Mouse (Mus musculus) stomach, embryonic 16.5 days (tissue): Measurements from ENCODE around the gene Exosc1. TPM values are rescaled to one million over a fixed set of nuclear protein-coding genes. Genes with fewer than 3 reads are reported as not detected.

Experiments
- ATAC-seq: fragments of 200-750 bp; cut with Nextera tagmentation; 2 replicates; pipeline ENCODE4 v1.8.0; 2017; ENCODE audit warnings: moderate number of reproducible peaks, moderate TSS enrichment; ENCODE audit not compliant: insufficient read depth, low FRiP score
- H3K27ac ChIP-seq: fragments of 300-500 bp; sonication (generic); 2 replicates; pipeline ENCODE4 v1.5.1; 2014; ENCODE audit warnings: low read length
- H3K27me3 ChIP-seq: fragments of 300-500 bp; sonication (generic); 2 replicates; pipeline ENCODE4 v1.6.1; 2014; ENCODE audit warnings: low read length, control low read depth, mixed read lengths; ENCODE audit not compliant: control insufficient read depth, insufficient read depth
- H3K36me3 ChIP-seq: fragments of 300-500 bp; sonication (generic); 2 replicates; pipeline ENCODE4 v1.6.1; 2014; ENCODE audit warnings: low read length; ENCODE audit not compliant: control insufficient read depth, insufficient read depth
- H3K4me1 ChIP-seq: fragments of 300-500 bp; sonication (generic); 2 replicates; pipeline ENCODE4 v1.6.1; 2014; ENCODE audit warnings: low read length, control low read depth, mixed read lengths; ENCODE audit not compliant: control insufficient read depth, insufficient read depth
- H3K4me2 ChIP-seq: fragments of 300-500 bp; sonication (generic); 2 replicates; pipeline ENCODE4 v1.6.1; 2014; ENCODE audit warnings: low read depth, low read length, mixed read lengths
- H3K4me3 ChIP-seq: fragments of 300-500 bp; sonication (generic); replicated peaks from 2 replicates; pipeline ENCODE4 v1.5.1; 2014; ENCODE audit warnings: mild to moderate bottlenecking, low read length
- H3K9ac ChIP-seq: fragments of 300-500 bp; sonication (generic); 2 replicates; pipeline ENCODE4 v1.6.1; 2014; ENCODE audit warnings: low read length
- H3K9me3 ChIP-seq: fragments of 300-500 bp; sonication (generic); replicated peaks from 2 replicates; pipeline ENCODE4 v1.6.1; 2016; ENCODE audit warnings: low read length, control low read depth; ENCODE audit not compliant: control insufficient read depth
- WGBS: fragments of 180-500 bp; shearing (Covaris S2); extraction: QIAGEN DNeasy Blood & Tissue Kit; methylation state at CpG from one replicate; pipeline ENCODE4 v1.1.7; 2014; 5-methylcytosine and 5-hydroxymethylcytosine counted together
- polyA plus RNA-seq: library from polyadenylated mRNA; unstranded; fragments of >200 nt; fragmentation: Nextera tagmentation; extraction: Ambion mirVana; gene quantifications from 2 replicates; pipeline ENCODE4 v1.2.1, GENCODE M21; 2015

Gene Exosc1
- polyA plus RNA-seq, result 63.0 and 64.4 TPM in 2 replicates

DNA sequence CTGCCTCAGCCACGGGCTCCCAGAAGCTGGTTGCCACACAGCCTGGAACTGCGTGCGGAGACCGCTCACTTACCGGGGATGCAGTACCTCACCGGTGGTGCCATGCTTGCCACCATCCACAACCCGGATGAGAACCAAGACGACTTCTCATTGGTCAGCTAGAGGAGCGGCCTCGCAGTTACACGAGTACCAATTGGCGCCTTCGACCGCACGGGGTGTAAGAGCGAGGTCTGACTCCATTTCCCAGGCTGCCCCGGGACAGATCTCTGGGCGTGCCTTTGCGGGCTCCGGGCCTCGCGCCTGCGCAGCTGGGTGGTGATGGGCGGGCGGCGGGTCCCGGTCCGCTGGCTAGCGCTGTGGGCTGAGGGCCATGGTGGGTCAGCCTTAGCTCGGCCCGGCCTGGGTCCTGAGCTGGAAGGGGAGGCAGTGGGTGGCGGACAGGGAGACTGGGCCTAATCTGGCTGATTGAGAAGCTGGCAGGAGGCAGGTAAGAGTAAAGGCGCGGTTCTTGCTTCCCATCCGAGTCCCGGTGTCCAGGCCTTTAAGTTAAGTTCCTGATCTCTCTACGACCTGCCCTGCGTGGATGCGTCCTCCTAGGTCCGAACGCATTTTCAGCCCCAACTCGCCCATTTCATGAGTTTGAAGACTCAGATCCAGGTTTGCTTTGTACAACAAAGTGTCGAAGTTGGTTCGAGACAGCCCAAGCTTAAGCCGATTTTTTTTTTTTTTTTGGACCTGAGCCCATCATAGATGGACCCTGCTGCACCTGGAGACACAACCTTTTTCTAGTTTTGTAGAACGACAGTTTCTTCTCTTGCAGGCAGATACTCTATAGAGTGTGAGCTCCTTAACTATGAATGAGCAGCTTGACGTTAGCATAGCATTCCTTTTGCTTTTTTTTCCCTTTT lies at the start of gene Exosc1, which contains the start of gene Zdhhc16:
Gene Exosc1, minus strand, starts transcription at position 245 of the 908 bp plus-strand sequence.
Gene Zdhhc16, plus strand, starts transcription at position 302 of the 908 bp plus-strand sequence.
- H3K4me3 ChIP-seq, result peak within 1 kb of the TSS; percentile 96
- H3K27ac ChIP-seq, result peak within 1 kb of the TSS; percentile 27; the same call in 1 of the 2 replicates
- peaks cover 15% of the 10 kb centered on the region for H3K4me1 ChIP-seq
- ATAC-seq, result peak; percentile 100
- no peaks in the 10 kb centered on the region for H3K27me3 ChIP-seq
- no peaks in the 10 kb centered on the region for H3K36me3 ChIP-seq
- peak within 1 kb of the TSS; percentile 87 for H3K4me2 ChIP-seq
- H3K9ac ChIP-seq, result peak within 1 kb of the TSS; percentile 87
- no peaks in the 10 kb centered on the region for H3K9me3 ChIP-seq
- under 1% methylated on average over 47 of the region's 47 CpGs for WGBS

DNA sequence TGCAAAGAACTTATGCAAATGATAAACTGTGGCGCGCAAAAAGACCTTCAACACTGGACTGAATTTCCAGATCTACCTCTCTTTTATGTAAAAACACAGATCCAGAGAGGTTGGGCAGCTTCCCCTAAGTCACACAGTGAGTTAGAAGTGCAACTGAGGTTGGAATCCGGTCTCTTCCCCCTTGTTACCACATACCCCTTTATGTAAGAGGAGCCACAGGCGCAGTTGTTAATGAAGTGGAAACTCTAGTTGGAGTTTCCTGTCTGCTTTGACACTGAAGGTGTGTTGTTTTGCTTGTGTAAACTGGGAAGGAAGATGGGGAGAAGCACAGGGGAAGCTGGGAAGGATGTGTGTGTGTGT lies 49.5 kb upstream of the Exosc1 start:
- Histone ChIP-seq H3K27me3 (no peaks in the 10 kb centered on the region), H3K4me1 (peaks cover 12% of the 10 kb centered on the region), H3K4me2 (peak overlapping the region; percentile 80), H3K9ac (peak overlapping the region; percentile 91), H3K9me3 (no peaks in the 10 kb centered on the region), H3K36me3 (no peaks in the 10 kb centered on the region), H3K4me3 (peak overlapping the region; percentile 96), H3K27ac (peak overlapping the region; percentile 90)
- ATAC-seq, result no peak
- WGBS, result 20% methylated on average over 4 of the region's 4 CpGs

- Histone ChIP-seq H3K4me3 (peak overlapping the region; percentile 96), H3K9ac (peak overlapping the region; percentile 91), H3K9me3 (no peaks in the 10 kb centered on the region), H3K4me2 (peak overlapping the region; percentile 80), H3K27ac (peak overlapping the region; percentile 90), H3K27me3 (no peaks in the 10 kb centered on the region), H3K4me1 (peaks cover 12% of the 10 kb centered on the region), H3K36me3 (no peaks in the 10 kb centered on the region)
- no peak for ATAC-seq
- under 1% methylated on average over 74 of the region's 74 CpGs for WGBS
Observed at GRCm38 (mm10) chr19:41981931-41982790, 48.9 kb upstream of the Exosc1 start.

DNA sequence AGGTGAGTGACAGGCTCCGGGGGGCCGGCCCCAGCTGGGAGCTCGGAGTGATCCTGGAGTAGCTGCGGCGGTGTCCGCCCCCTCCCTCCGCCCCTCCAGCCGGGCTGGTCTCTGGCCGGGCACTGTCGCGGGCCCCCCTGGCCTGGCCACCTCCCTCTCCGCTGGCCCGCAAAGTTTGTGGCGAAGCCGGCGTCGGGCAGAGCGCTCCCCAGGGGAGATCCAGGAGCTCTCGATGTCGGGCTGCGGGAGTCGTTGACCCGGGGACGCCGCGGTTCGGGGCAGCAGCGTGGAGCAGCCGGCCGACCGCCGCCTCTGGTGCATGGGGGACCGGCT lies 48.3 kb upstream of the Exosc1 start, which contains the start of gene Ubtd1:
Gene Ubtd1, plus strand, starts transcription at position 169 of the 333 bp plus-strand sequence.
- 0% methylated on average over 33 of the region's 33 CpGs for WGBS

GRCm38 (mm10) chr19:41980819-41981594 lies 47.8 kb upstream of the Exosc1 start, which contains the start of gene Mms19:
TSS of gene Mms19 (minus strand) at chr19:41981157.
- H3K9me3 ChIP-seq, result no peaks in the 10 kb centered on the region
- H3K9ac ChIP-seq, result peak within 1 kb of the TSS; percentile 91
- under 1% methylated on average over 67 of the region's 68 CpGs for WGBS
- H3K4me2 ChIP-seq, result peak within 1 kb of the TSS; percentile 88
- H3K4me1 ChIP-seq, result peaks cover 12% of the 10 kb centered on the region
- no peaks in the 10 kb centered on the region for H3K27me3 ChIP-seq
- H3K27ac ChIP-seq, result peak within 1 kb of the TSS; percentile 93
- H3K36me3 ChIP-seq, result no peaks in the 10 kb centered on the region
- peak; percentile 95 for ATAC-seq
- H3K4me3 ChIP-seq, result peak within 1 kb of the TSS; percentile 96

More for the DNA sequence above, 48.3 kb upstream of the Exosc1 start, which contains the start of gene Ubtd1:
- H3K36me3 ChIP-seq, result no peaks in the 10 kb centered on the region
- H3K4me2 ChIP-seq, result peak within 1 kb of the TSS; percentile 88
- H3K27me3 ChIP-seq, result no peaks in the 10 kb centered on the region
- H3K27ac ChIP-seq, result peak within 1 kb of the TSS; percentile 93
- H3K4me1 ChIP-seq, result peaks cover 12% of the 10 kb centered on the region
- H3K4me3 ChIP-seq, result peak within 1 kb of the TSS; percentile 96
- peak within 1 kb of the TSS; percentile 91 for H3K9ac ChIP-seq
- no peak for ATAC-seq
- H3K9me3 ChIP-seq, result no peaks in the 10 kb centered on the region

GRCm38 (mm10) chr19:41980422-41980818 lies 47.2 kb upstream of the Exosc1 start:
- WGBS, result under 1% methylated on average over 16 of the region's 16 CpGs
- H3K9ac ChIP-seq, result peak overlapping the region; percentile 87
- ATAC-seq, result no peak
- H3K36me3 ChIP-seq, result no peaks in the 10 kb centered on the region
- H3K27ac ChIP-seq, result peak overlapping the region; percentile 93
- H3K4me2 ChIP-seq, result peak overlapping the region; percentile 88
- peak overlapping the region; percentile 96 for H3K4me3 ChIP-seq
- peaks cover 12% of the 10 kb centered on the region for H3K4me1 ChIP-seq
- no peaks in the 10 kb centered on the region for H3K9me3 ChIP-seq
- H3K27me3 ChIP-seq, result no peaks in the 10 kb centered on the region

- 68% methylated on average over 13 of the region's 13 CpGs for WGBS
- Histone ChIP-seq H3K4me2 (no peak overlapping the region), H3K27me3 (no peaks in the 10 kb centered on the region), H3K4me1 (peaks cover 5% of the 10 kb centered on the region; the same call in 1 of the 2 replicates), H3K36me3 (no peaks in the 10 kb centered on the region), H3K4me3 (no peak overlapping the region), H3K27ac (0 out of 2 replicates have a peak overlapping the region, but pooled peaks have one; percentile 11), H3K9ac (no peak overlapping the region), H3K9me3 (no peaks in the 10 kb centered on the region)
- peak; percentile 29; the same call in 1 of the 2 replicates for ATAC-seq
Observed at GRCm38 (mm10) chr19:41973891-41974794, 40.9 kb upstream of the Exosc1 start.
